Mouse (Mus musculus) gastrocnemius, postnatal 25 days (tissue): ENCODE data around the gene Hoxd11. TPM values are rescaled to one million over a fixed set of nuclear protein-coding genes. Genes with fewer than 3 reads are reported as not detected.
A peak's percentile ranks its signal among the peaks of the same experiment; 100 is the strongest.

Source experiments
- DNase-seq: peaks from one replicate; pipeline ENCODE4 v3.0.0; 2022
- total RNA-seq, 2 experiments: library from RNA; stranded (reverse); gene quantifications; 1 replicate in 1 of 2; 2 replicates in 1 of 2; pipeline ENCODE4 v1.2.3; 2021

Gene Hoxd11
- total RNA-seq, 2 experiments from 2014 or later: 0.26 TPM; not detected in 1

GRCm38 (mm10) chr2:74709465-74710419, 30.4 kb downstream of the Hoxd11 start:
- DNase-seq: no peak

- DNase-seq: no peak
These were observed 31.7 kb downstream of the Hoxd11 start for GRCm38 (mm10) chr2:74710929-74711543.

- DNase-seq: peak; percentile 70
These were observed 32.6 kb downstream of the Hoxd11 start, which contains the start of the genes Hoxd3 and Hoxd4 for GRCm38 (mm10) chr2:74711721-74712621. TSS of gene Hoxd3 (plus strand) at chr2:74711927. TSS of gene Hoxd4 (plus strand) at chr2:74711929.

- DNase-seq: no peak
These were observed 34.1 kb downstream of the Hoxd11 start for GRCm38 (mm10) chr2:74713239-74714150.

- DNase-seq: no peak
These were observed 34.9 kb downstream of the Hoxd11 start for GRCm38 (mm10) chr2:74714156-74714789.

- DNase-seq: no peak
These were observed 35.5 kb downstream of the Hoxd11 start for GRCm38 (mm10) chr2:74714881-74715280.

GRCm38 (mm10) chr2:74715504-74716241, 36.3 kb downstream of the Hoxd11 start:
- peak; percentile 79 for DNase-seq

GRCm38 (mm10) chr2:74720384-74720783, 41.0 kb downstream of the Hoxd11 start:
- DNase-seq: no peak

- no peak for DNase-seq
These were observed 41.7 kb downstream of the Hoxd11 start for GRCm38 (mm10) chr2:74720955-74721491.

GRCm38 (mm10) chr2:74721882-74722281, 42.5 kb downstream of the Hoxd11 start:
- DNase-seq: no peak

GRCm38 (mm10) chr2:74722949-74723348, 43.6 kb downstream of the Hoxd11 start:
- DNase-seq: no peak

GRCm38 (mm10) chr2:74724244-74725015, 45.1 kb downstream of the Hoxd11 start:
- DNase-seq: no peak

GRCm38 (mm10) chr2:74725171-74725570, 45.8 kb downstream of the Hoxd11 start:
- DNase-seq: no peak

- no peak for DNase-seq
These were observed 47.2 kb downstream of the Hoxd11 start, which contains the start of gene Gm28230 for GRCm38 (mm10) chr2:74726551-74726950. TSS of gene Gm28230 (plus strand) at chr2:74726728.

GRCm38 (mm10) chr2:74726973-74727639, 47.7 kb downstream of the Hoxd11 start:
- DNase-seq: no peak

- DNase-seq: no peak
These were observed 48.4 kb downstream of the Hoxd11 start for GRCm38 (mm10) chr2:74727640-74728302.

- no peak for DNase-seq
These were observed 48.9 kb downstream of the Hoxd11 start for GRCm38 (mm10) chr2:74728303-74728680.
